Mouse (Mus musculus) lung, postnatal 14 days (tissue): Measurements from ENCODE around the gene Gm3752.
"Not testable (repeated sequence)": the region's sequence is repeated elsewhere in the genome, so short reads cannot be mapped to it uniquely, and the experiment has no call there.

Experiments used
- DNase-seq: peaks from one replicate; pipeline ENCODE4 v3.0.0; 2021

Gm3752 gene

GRCm38 (mm10) chr14:7483662-7484061, at the start of gene Gm3752:
TSS of gene Gm3752 (minus strand) at chr14:7483762.
- not testable (repeated sequence) for DNase-seq

- DNase-seq = not testable (repeated sequence)
Measured at GRCm38 (mm10) chr14:7488731-7489130, 5.2 kb upstream of the Gm3752 start.

GRCm38 (mm10) chr14:7450817-7451216, 32.7 kb downstream of the Gm3752 start, which contains the start of gene Gm3755:
TSS of gene Gm3755 (minus strand) at chr14:7450917.
- not testable (repeated sequence) for DNase-seq

DNA sequence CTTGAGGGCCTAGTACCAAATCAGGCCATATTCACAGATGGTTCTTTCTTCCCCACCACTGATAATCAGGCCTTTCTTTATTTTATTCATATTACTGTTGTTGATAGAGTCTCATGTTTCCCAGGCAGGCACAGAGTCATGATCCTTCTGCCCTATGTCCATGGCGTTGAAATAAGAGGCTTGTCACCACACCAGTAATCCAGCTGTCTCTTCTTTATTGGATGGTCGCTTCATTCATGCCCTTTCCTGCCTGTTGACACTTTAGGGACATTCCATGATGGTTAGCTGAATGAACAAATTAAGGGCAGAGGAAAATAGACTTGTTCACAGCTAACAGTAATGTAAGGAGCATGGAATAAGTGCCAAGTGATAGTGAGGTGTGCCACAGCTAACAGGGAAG, 61.1 kb downstream of the Gm3752 start:
- not testable (repeated sequence) for DNase-seq
